Mouse (Mus musculus): ENCODE results near the gene F2rl2.

F2rl2 gene

GRCm38 (mm10) chr13:95696654-95697163 is at the start of gene F2rl2:
Gene F2rl2, plus strand, starts transcription at chr13:95696853.
- DNase-seq = peak; percentile 40

- DNase-seq = no peak
Measured at GRCm38 (mm10) chr13:95647248-95647647, 49.4 kb upstream of the F2rl2 start.

- DNase-seq = no peak
Measured at GRCm38 (mm10) chr13:95649941-95650340, 46.7 kb upstream of the F2rl2 start.

GRCm38 (mm10) chr13:95651870-95652668 is 44.6 kb upstream of the F2rl2 start:
- no peak for DNase-seq

GRCm38 (mm10) chr13:95653696-95654095 is 43.0 kb upstream of the F2rl2 start:
- DNase-seq = no peak

GRCm38 (mm10) chr13:95655284-95655683 is 41.4 kb upstream of the F2rl2 start:
- no peak for DNase-seq

GRCm38 (mm10) chr13:95657171-95657570 is 39.5 kb upstream of the F2rl2 start:
- no peak for DNase-seq

- no peak for DNase-seq
Measured at GRCm38 (mm10) chr13:95659432-95659831, 37.2 kb upstream of the F2rl2 start.

- DNase-seq = no peak
Measured at GRCm38 (mm10) chr13:95663834-95664233, 32.8 kb upstream of the F2rl2 start.

GRCm38 (mm10) chr13:95665644-95666356 is 30.9 kb upstream of the F2rl2 start:
- DNase-seq = no peak

- no peak for DNase-seq
Measured at GRCm38 (mm10) chr13:95667260-95667659, 29.4 kb upstream of the F2rl2 start.

GRCm38 (mm10) chr13:95670534-95670933 is 26.1 kb upstream of the F2rl2 start:
- DNase-seq = no peak

GRCm38 (mm10) chr13:95671108-95671897 is 25.4 kb upstream of the F2rl2 start:
- no peak for DNase-seq

- no peak for DNase-seq
Measured at GRCm38 (mm10) chr13:95672372-95672771, 24.3 kb upstream of the F2rl2 start.

- no peak for DNase-seq
Measured at GRCm38 (mm10) chr13:95679078-95679477, 17.6 kb upstream of the F2rl2 start.

GRCm38 (mm10) chr13:95679491-95679941 is 17.1 kb upstream of the F2rl2 start:
- no peak for DNase-seq

GRCm38 (mm10) chr13:95684656-95685244 is 11.9 kb upstream of the F2rl2 start:
- no peak for DNase-seq

- DNase-seq = no peak
Measured at GRCm38 (mm10) chr13:95685736-95686135, 10.9 kb upstream of the F2rl2 start.

GRCm38 (mm10) chr13:95688576-95688975 is 8.1 kb upstream of the F2rl2 start:
- DNase-seq = no peak

- peak; percentile 30 for DNase-seq
Measured at GRCm38 (mm10) chr13:95692201-95692600, 4.5 kb upstream of the F2rl2 start.

- DNase-seq = no peak
Measured at GRCm38 (mm10) chr13:95696120-95696653, 466 bp upstream of the F2rl2 start.

- no peak for DNase-seq
Measured at GRCm38 (mm10) chr13:95697874-95698273, 1.2 kb downstream of the F2rl2 start.

Data from right cerebral cortex, postnatal 25 days (tissue).